Mouse (Mus musculus) forebrain, embryonic 15.5 days (tissue): ENCODE data around the gene Tgm6. TPM values are rescaled to one million over a fixed set of nuclear protein-coding genes. Genes with fewer than 3 reads are reported as not detected.

Experiments
- ATAC-seq: fragments of 200-750 bp; cut with Nextera tagmentation; replicated peaks from 2 replicates; pipeline ENCODE4 v1.8.0; 2017; ENCODE audit warnings: mild to moderate bottlenecking, moderate TSS enrichment, moderate library complexity
- H3K27ac ChIP-seq: fragments of 300-500 bp; sonication (generic); replicated peaks from 2 replicates; pipeline ENCODE4 v1.5.1; 2015; ENCODE audit warnings: mild to moderate bottlenecking, inconsistent platforms
- H3K27me3 ChIP-seq: fragments of 300-500 bp; sonication (generic); 2 replicates; pipeline ENCODE4 v1.6.1; 2015; ENCODE audit warnings: inconsistent platforms
- H3K36me3 ChIP-seq: fragments of 300-500 bp; sonication (generic); 2 replicates; pipeline ENCODE4 v1.6.1; 2015; ENCODE audit warnings: mild to moderate bottlenecking, inconsistent platforms
- H3K4me1 ChIP-seq: fragments of 300-500 bp; sonication (generic); 2 replicates; pipeline ENCODE4 v1.6.1; 2015; ENCODE audit warnings: inconsistent platforms
- H3K4me2 ChIP-seq: fragments of 300-500 bp; sonication (generic); replicated peaks from 2 replicates; pipeline ENCODE4 v1.6.1; 2015; ENCODE audit warnings: mild to moderate bottlenecking, inconsistent platforms
- H3K4me3 ChIP-seq: fragments of 300-500 bp; sonication (generic); 2 replicates; pipeline ENCODE4 v1.5.1; 2015; ENCODE audit warnings: mild to moderate bottlenecking, inconsistent platforms
- H3K9ac ChIP-seq: fragments of 300-500 bp; sonication (generic); replicated peaks from 2 replicates; pipeline ENCODE4 v1.6.1; 2015; ENCODE audit warnings: mild to moderate bottlenecking, inconsistent platforms
- H3K9me3 ChIP-seq: fragments of 300-500 bp; sonication (generic); 2 replicates; pipeline ENCODE4 v1.6.1; 2016; ENCODE audit warnings: inconsistent platforms
- WGBS: fragments of 180-500 bp; shearing (Covaris S2); methylation state at CpG from one replicate; pipeline ENCODE4 v1.1.7; 2015; ENCODE audit warnings: mixed read lengths; 5-methylcytosine and 5-hydroxymethylcytosine counted together
- polyA plus RNA-seq: library from polyadenylated mRNA; unstranded; fragments of >200 nt; fragmentation: Nextera tagmentation; extraction: Ambion mirVana; gene quantifications from 2 replicates; pipeline ENCODE4 v1.2.1, GENCODE M21; 2015

Tgm6 gene
- polyA plus RNA-seq, 1 experiment from 2014 or later = 0.09 TPM

DNA sequence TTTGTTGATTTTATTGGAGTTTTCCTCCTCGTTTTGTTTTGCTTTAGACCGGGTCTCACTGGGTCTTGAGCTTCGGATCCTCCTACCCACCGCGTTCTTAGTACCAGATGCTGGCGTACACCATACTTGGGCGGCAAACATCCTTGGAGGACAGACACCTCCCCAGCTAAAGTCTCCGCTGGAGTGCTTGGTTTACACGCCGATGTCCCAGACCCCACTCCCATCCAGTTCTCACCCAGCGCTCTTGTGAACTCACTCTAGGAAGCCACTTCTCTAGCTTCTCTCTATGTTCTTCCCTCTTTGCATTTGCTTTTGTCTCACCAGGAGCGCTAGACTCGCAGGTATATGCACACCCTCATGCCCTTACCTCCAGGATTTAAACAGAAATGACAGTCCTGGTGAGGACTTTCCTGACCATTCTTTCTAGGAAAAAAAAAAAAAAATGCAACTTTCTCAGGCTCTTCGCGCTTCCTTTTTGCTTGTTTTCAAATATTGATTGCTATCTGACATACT is 67.3 kb downstream of the Tgm6 start:
- peaks cover 23% of the 10 kb centered on the region for H3K4me1 ChIP-seq
- H3K9me3 ChIP-seq = no peaks in the 10 kb centered on the region
- peak overlapping the region; percentile 75 for H3K4me2 ChIP-seq
- WGBS = 1% methylated on average over 15 of the region's 15 CpGs
- H3K36me3 ChIP-seq = peaks cover 19% of the 10 kb centered on the region
- H3K4me3 ChIP-seq = peak overlapping the region; percentile 82
- H3K27me3 ChIP-seq = no peaks in the 10 kb centered on the region
- peak overlapping the region; percentile 99 for H3K9ac ChIP-seq
- ATAC-seq = peak; percentile 84
- H3K27ac ChIP-seq = peak overlapping the region; percentile 97

- no peak for ATAC-seq
- Histone ChIP-seq H3K9ac (no peak overlapping the region), H3K9me3 (no peaks in the 10 kb centered on the region)
Measured at GRCm38 (mm10) chr2:130188391-130188790, 76.2 kb downstream of the Tgm6 start.

DNA sequence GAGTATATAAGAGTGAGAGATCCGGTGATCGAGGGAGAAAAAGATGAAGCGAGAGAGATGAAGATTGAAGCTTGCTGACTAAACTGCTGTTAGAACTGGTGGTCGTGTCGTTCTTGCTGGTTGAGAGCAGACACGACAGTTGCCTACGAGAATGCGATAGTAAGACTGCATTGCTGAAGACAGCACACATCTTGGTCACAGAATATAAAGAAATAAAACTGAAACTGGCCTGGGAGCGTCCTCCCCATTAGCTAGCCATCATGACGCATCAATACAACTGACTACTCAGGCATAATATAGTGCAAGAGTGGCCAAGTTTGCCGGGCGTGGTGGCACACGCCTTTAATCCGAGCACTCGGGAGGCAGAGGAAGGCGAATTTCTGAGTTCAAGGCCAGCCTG is 82.7 kb downstream of the Tgm6 start, which contains the start of gene Tmc2:
Tmc2 (plus strand) TSS at position 301 of the 400 bp plus-strand sequence.
- H3K27me3 ChIP-seq = no peaks in the 10 kb centered on the region
- WGBS = 93% methylated on average over 16 of the region's 16 CpGs
- ATAC-seq = no peak
- H3K9ac ChIP-seq = no peak within 1 kb of the TSS
- H3K27ac ChIP-seq = no peak within 1 kb of the TSS
- no peaks in the 10 kb centered on the region for H3K4me1 ChIP-seq
- H3K4me3 ChIP-seq = no peak within 1 kb of the TSS
- H3K9me3 ChIP-seq = no peaks in the 10 kb centered on the region
- H3K4me2 ChIP-seq = no peak within 1 kb of the TSS
- H3K36me3 ChIP-seq = no peaks in the 10 kb centered on the region

More at GRCm38 (mm10) chr2:130188391-130188790, 76.2 kb downstream of the Tgm6 start:
- Histone ChIP-seq H3K36me3 (no peaks in the 10 kb centered on the region), H3K4me2 (no peak overlapping the region), H3K4me1 (no peaks in the 10 kb centered on the region), H3K27ac (no peak overlapping the region), H3K27me3 (no peaks in the 10 kb centered on the region), H3K4me3 (no peak overlapping the region)
- WGBS = 90% methylated on average over 12 of the region's 12 CpGs

GRCm38 (mm10) chr2:130200961-130201360 is 88.7 kb downstream of the Tgm6 start:
- no peaks in the 10 kb centered on the region for H3K9me3 ChIP-seq
- no peaks in the 10 kb centered on the region for H3K36me3 ChIP-seq
- no peak overlapping the region for H3K4me2 ChIP-seq
- no peaks in the 10 kb centered on the region for H3K27me3 ChIP-seq
- WGBS = 30% methylated on average over 5 of the region's 5 CpGs
- H3K4me3 ChIP-seq = no peak overlapping the region
- H3K4me1 ChIP-seq = no peaks in the 10 kb centered on the region
- H3K9ac ChIP-seq = no peak overlapping the region
- H3K27ac ChIP-seq = no peak overlapping the region
- ATAC-seq = no peak

Other genes starting within 250 kb of the Tgm6 start
- gene Tgm3, start 100.1 kb upstream of the Tgm6 start, polyA plus RNA-seq = not detected in 2 replicates
- 458 and 483 TPM in 2 replicates for gene Snrpb, start 67.0 kb downstream of the Tgm6 start, polyA plus RNA-seq
- gene Tmc2, start 82.8 kb downstream of the Tgm6 start, polyA plus RNA-seq = not detected in 2 replicates
- 239 and 271 TPM in 2 replicates for gene Nop56, start 162.0 kb downstream of the Tgm6 start, polyA plus RNA-seq
- 165 TPM in 2 replicates for gene Idh3b, start 172.1 kb downstream of the Tgm6 start, polyA plus RNA-seq
- 3.8 and 4.0 TPM in 2 replicates for gene Ebf4, start 182.8 kb downstream of the Tgm6 start, polyA plus RNA-seq